Mouse (Mus musculus) olfactory bulb, adult 2 months (tissue): ENCODE measurements around the gene Actl6a.

Source experiments
- CTCF ChIP-seq: fragments of 200-500 bp; IDR thresholded peaks from 2 replicates; pipeline ENCODE4 v1.5.1; 2012; ENCODE audit warnings: low read depth, mild to moderate bottlenecking, low read length, moderate library complexity; ENCODE audit not compliant: insufficient read depth
- POLR2A ChIP-seq: fragments of 200-500 bp; IDR thresholded peaks from 2 replicates; pipeline ENCODE4 v1.6.1; 2012; ENCODE audit warnings: mild to moderate bottlenecking, low read depth, low read length, moderate library complexity; ENCODE audit not compliant: insufficient read depth

DNA sequence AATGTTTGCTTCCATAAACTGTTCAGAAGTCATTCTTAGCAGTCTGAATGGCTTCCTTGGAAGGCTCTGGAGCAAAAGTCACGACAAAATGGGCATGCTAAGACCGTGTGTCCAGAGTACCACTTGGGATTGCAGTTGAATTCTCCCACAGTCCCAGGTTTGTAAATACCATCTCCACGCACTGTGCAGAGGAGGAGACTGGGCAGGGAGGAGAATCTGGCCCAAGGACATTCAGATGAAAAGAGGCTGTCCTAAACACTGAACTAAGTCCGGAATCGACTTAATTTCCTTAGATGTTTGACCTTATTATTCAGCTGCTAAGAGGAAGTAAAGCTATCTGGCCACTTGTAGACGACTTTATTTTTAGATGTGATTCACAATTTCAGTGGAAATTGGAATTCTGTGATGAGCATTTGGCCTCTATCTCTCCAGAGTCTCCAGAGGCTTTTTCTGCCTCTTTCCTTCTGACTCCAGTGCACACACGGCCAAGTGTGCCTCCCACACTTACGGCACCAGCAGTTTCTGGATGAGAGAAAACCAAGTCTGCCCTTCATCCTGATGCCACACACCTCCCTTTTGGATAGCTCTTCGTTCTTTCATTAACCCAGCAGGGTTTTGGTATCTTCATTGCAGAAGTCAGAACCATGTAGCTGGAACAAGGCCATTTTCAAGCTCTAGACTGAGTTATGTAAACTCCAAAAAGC lies 37.7 kb upstream of the Actl6a start:
- TF ChIP-seq CTCF (no peak), POLR2A (no peak)
